Mouse (Mus musculus) liver, postnatal 0 days (tissue): Measurements from ENCODE around the gene Zfand2b.

Source experiments
- CTCF ChIP-seq: sonication (generic); IDR thresholded peaks from 2 replicates; pipeline ENCODE4 v1.5.1; 2016; ENCODE audit warnings: antibody characterized with exemption, low read depth
- EP300 ChIP-seq: IDR thresholded peaks from 2 replicates; pipeline ENCODE4 v1.6.1; 2016; ENCODE audit warnings: antibody characterized with exemption, low read depth, mild to moderate bottlenecking

DNA sequence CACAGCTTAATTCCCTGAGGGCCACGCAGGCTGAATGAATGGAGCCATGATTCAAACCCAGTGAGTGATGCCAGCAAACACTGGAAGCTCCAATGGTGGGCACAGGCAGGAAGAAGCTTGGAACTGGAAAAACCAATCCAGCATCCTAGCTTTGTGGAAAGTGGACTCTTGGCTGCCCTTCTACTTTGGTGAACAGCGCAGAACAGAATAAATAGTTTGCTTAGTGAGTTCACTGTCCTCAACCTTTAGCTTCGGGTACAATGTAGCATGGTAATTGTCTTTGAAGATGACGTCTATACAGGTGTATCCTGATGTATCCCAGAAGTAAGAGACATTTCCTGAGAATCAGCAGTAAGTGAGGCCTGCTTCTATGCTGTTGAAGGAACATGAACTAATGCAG, 19.7 kb upstream of the Zfand2b start:
- no peak for TF ChIP-seq CTCF
- 0 out of 2 replicates have a peak, but pooled peaks have one; percentile 47 for TF ChIP-seq EP300
